Mouse (Mus musculus): ENCODE data around the gene Ccm2. TPM values are rescaled to one million over a fixed set of nuclear protein-coding genes. Genes with fewer than 3 reads are reported as not detected.

Gene Ccm2
- polyA plus RNA-seq, 1 experiment from 2014 or later = 61.2 TPM

GRCm38 (mm10) chr11:6605491-6606399, 59.1 kb downstream of the Ccm2 start, which contains the start of gene Nacad:
Gene Nacad (minus strand): TSS chr11:6606053.
- peak within 1 kb of the TSS; percentile 38 for H3K4me3 ChIP-seq
- 0 out of 2 replicates have a peak, but pooled peaks have one; percentile 17 for ATAC-seq (ENCODE audit: insufficient number of reproducible peaks, low FRiP score)
- H3K27me3 ChIP-seq (replicated peaks) = peaks cover 65% of the 10 kb centered on the region
- 6% methylated on average over 37 of the region's 41 CpGs for WGBS
- H3K4me1 ChIP-seq (replicated peaks) = peaks cover 30% of the 10 kb centered on the region
- H3K9ac ChIP-seq = peak within 1 kb of the TSS; percentile 6; the same call in 1 of the 2 replicates
- H3K27ac ChIP-seq (ENCODE audit: poor library complexity, severe bottlenecking) = no peak within 1 kb of the TSS
- H3K36me3 ChIP-seq = peaks cover 2% of the 10 kb centered on the region
- H3K4me2 ChIP-seq = peak within 1 kb of the TSS; percentile 69
- H3K9me3 ChIP-seq (replicated peaks) = no peaks in the 10 kb centered on the region

DNA sequence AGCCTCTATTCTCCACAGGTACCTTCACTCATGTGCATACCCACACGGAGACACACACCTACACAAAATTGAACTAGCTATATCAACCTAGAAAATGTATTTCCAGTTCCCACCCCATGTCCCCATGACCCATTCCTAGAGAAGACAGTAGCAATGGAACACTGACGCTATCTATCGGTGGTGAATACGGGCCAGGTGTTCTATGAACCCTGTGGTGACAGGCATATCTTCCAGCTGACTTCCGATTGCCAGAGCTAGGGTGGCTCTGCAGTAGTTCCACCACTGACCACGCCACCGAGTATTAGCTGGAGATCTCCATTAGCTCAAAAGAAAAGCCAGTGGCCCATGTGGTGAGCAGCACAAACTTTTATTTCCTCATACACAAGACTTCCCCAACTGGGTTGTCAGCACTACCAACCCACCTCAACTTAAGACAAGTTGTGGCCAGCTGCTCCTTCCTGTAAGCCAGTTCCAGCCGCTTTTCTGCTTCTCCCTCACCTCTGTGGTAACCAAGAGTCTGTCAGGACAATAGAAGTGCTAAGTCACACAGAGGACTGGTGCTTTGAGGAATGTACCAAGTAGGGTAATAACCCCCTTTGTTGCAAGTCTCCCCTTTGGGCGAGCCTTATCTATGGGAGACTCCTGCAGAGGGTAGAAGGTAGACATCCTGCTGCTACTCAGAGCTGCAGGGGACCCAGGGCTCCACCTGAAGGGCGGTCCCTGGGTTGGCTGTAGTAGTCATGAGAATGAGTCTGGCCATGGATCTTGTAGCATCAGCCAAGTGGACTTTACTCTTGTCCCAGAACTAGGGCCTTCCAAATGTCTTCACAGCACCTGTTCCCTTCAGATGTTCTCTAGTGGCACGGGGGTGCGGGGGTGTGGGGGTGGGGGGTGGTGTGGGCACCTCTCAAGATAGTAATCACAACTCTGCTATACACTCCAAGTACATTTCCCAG, 68.8 kb downstream of the Ccm2 start:
- Histone ChIP-seq H3K4me3 (no peak overlapping the region), H3K4me1 (replicated peaks) (no peaks in the 10 kb centered on the region), H3K27me3 (replicated peaks) (no peaks in the 10 kb centered on the region), H3K4me2 (no peak overlapping the region), H3K27ac (ENCODE audit: poor library complexity, severe bottlenecking) (no peak overlapping the region), H3K9me3 (replicated peaks) (no peaks in the 10 kb centered on the region), H3K36me3 (peaks cover 95% of the 10 kb centered on the region), H3K9ac (no peak overlapping the region)
- ATAC-seq (ENCODE audit: insufficient number of reproducible peaks, low FRiP score) = no peak
- 86% methylated on average over 12 of the region's 12 CpGs for WGBS

- WGBS = 85% methylated on average over 10 of the region's 10 CpGs
- no peaks in the 10 kb centered on the region for H3K9me3 ChIP-seq (replicated peaks)
Observed at GRCm38 (mm10) chr11:6623704-6624103, 77.0 kb downstream of the Ccm2 start.

GRCm38 (mm10) chr11:6624619-6625382, 78.1 kb downstream of the Ccm2 start:
- H3K27me3 ChIP-seq (replicated peaks) = no peaks in the 10 kb centered on the region
- H3K27ac ChIP-seq (ENCODE audit: poor library complexity, severe bottlenecking) = no peak overlapping the region
- peak overlapping the region; percentile 81 for H3K4me2 ChIP-seq
- ATAC-seq (ENCODE audit: insufficient number of reproducible peaks, low FRiP score) = no peak
- H3K9ac ChIP-seq = peak overlapping the region; percentile 76
- WGBS = 55% methylated on average over 14 of the region's 14 CpGs
- H3K4me3 ChIP-seq = peak overlapping the region; percentile 69
- H3K36me3 ChIP-seq = peaks cover 48% of the 10 kb centered on the region
- H3K4me1 ChIP-seq (replicated peaks) = peaks cover 27% of the 10 kb centered on the region
- no peaks in the 10 kb centered on the region for H3K9me3 ChIP-seq (replicated peaks)

More at GRCm38 (mm10) chr11:6623704-6624103, 77.0 kb downstream of the Ccm2 start:
- Histone ChIP-seq H3K4me3 (peak overlapping the region; percentile 0; the same call in 1 of the 2 replicates), H3K27me3 (replicated peaks) (no peaks in the 10 kb centered on the region), H3K9ac (no peak overlapping the region), H3K36me3 (peaks cover 59% of the 10 kb centered on the region), H3K4me1 (replicated peaks) (peaks cover 27% of the 10 kb centered on the region), H3K4me2 (peak overlapping the region; percentile 1; the same call in 1 of the 2 replicates), H3K27ac (ENCODE audit: poor library complexity, severe bottlenecking) (no peak overlapping the region)
- no peak for ATAC-seq (ENCODE audit: insufficient number of reproducible peaks, low FRiP score)

DNA sequence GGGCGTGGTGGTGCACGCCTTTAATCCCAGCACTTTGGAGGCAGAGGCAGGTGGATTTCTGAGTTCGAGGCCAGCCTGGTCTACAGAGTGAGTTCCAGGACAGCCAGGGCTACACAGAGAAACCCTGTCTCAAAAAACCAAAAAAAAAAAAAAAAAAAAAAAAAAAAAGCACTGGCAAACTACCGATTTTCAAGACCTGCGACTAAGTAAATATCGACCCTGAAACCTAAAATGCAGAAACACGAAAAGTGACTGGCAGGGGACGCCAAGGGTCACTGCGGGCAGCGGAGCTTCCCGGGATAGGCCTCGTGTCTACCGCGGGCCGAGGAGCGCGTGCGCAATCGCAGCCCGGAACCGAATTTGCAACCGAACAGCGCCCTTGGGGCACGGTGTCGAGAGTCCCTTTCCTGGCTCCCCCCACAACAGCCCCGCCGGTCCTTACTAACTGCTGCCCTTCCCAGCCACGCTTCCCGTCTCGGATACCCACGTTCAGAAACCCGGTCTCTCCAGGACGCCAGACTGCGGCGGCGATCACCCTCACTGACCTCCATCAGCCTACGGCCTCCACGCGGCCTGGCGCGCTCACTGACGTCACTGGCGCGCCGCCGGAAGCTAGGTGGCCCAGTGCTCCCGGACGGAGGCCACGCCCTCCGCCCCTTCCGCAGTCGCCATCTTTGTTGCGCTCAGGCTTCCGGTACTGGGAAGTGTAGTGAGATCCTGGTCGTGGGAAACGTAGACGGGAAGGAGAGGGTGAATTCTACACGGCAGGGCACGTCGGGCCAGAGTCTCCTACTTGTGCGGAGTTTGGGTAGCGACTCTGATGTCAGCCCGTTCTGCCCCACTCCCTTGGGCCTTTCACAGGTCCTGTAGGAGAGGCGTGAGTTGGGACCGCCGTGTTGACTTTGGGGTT, 79.0 kb downstream of the Ccm2 start, which contains the start of gene Tbrg4:
Gene Tbrg4 (minus strand): TSS at position 590 of the 910 bp plus-strand sequence.
- under 1% methylated on average over 66 of the region's 66 CpGs for WGBS
- peak; percentile 95 for ATAC-seq (ENCODE audit: insufficient number of reproducible peaks, low FRiP score)
- H3K36me3 ChIP-seq = peaks cover 39% of the 10 kb centered on the region

DNA sequence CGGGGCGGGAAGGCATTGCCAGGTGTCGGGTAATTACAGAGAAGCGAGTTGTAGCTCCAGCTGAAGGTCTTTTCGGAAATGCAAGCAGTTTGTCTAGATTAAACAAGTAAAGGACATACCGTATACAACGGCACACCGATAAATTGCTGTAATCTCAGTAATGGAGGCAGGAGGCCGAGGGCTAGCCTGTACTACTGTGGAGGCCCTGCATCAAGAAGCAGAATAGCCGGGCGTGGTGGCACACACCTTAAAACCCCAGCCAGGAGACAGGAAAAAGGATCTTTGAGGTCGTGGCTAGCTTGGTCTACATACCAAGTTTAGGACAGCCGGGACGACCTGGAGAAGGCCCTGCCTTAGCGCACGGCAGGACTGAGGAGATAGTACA, 79.7 kb downstream of the Ccm2 start:
- peak; percentile 15; the same call in 1 of the 2 replicates for ATAC-seq (ENCODE audit: insufficient number of reproducible peaks, low FRiP score)
- Histone ChIP-seq H3K27me3 (replicated peaks) (no peaks in the 10 kb centered on the region), H3K9ac (peak overlapping the region; percentile 76), H3K9me3 (replicated peaks) (no peaks in the 10 kb centered on the region), H3K4me3 (peak overlapping the region; percentile 69), H3K4me2 (peak overlapping the region; percentile 81), H3K27ac (ENCODE audit: poor library complexity, severe bottlenecking) (peak overlapping the region; percentile 78), H3K36me3 (peaks cover 32% of the 10 kb centered on the region), H3K4me1 (replicated peaks) (peaks cover 27% of the 10 kb centered on the region)
- WGBS = 12% methylated on average over 16 of the region's 16 CpGs

More for the DNA sequence above, 79.0 kb downstream of the Ccm2 start, which contains the start of gene Tbrg4:
- Histone ChIP-seq H3K27ac (ENCODE audit: poor library complexity, severe bottlenecking) (peak within 1 kb of the TSS; percentile 78), H3K4me2 (peak within 1 kb of the TSS; percentile 81), H3K4me3 (peak within 1 kb of the TSS; percentile 69), H3K27me3 (replicated peaks) (no peaks in the 10 kb centered on the region), H3K9me3 (replicated peaks) (no peaks in the 10 kb centered on the region), H3K9ac (peak within 1 kb of the TSS; percentile 76), H3K4me1 (replicated peaks) (peaks cover 27% of the 10 kb centered on the region)

- Histone ChIP-seq H3K9me3 (replicated peaks) (no peaks in the 10 kb centered on the region), H3K4me1 (replicated peaks) (peaks cover 27% of the 10 kb centered on the region), H3K27me3 (replicated peaks) (no peaks in the 10 kb centered on the region), H3K27ac (ENCODE audit: poor library complexity, severe bottlenecking) (no peak overlapping the region), H3K4me2 (no peak overlapping the region), H3K4me3 (no peak overlapping the region), H3K9ac (no peak overlapping the region), H3K36me3 (peaks cover 20% of the 10 kb centered on the region)
- WGBS = 80% methylated on average over 4 of the region's 4 CpGs
- ATAC-seq (ENCODE audit: insufficient number of reproducible peaks, low FRiP score) = no peak
Observed at GRCm38 (mm10) chr11:6627731-6628130, 81.0 kb downstream of the Ccm2 start.

DNA sequence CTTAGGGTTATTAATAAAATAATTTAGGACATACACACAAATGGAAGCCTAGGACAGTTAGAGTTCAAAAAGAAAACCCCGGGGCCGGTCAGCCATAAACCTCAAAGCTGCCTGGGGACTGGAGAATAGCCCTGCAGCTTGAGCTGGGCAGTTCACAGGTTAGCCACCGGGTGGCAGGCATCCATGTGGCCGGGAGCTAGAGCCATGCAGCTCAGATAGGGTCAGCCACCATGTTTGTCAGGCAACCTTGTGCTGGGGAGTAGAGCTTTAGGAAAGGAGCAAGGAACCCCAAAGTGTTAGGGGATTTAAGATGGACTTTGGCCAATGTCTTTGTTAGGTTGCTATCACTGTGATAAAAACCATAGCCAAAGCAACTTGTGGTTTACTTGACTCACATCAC, 81.9 kb downstream of the Ccm2 start:
- ATAC-seq (ENCODE audit: insufficient number of reproducible peaks, low FRiP score) = no peak
- WGBS = 30% methylated on average over 4 of the region's 4 CpGs
- no peaks in the 10 kb centered on the region for H3K9me3 ChIP-seq (replicated peaks)
- H3K27ac ChIP-seq (ENCODE audit: poor library complexity, severe bottlenecking) = no peak overlapping the region
- H3K27me3 ChIP-seq (replicated peaks) = no peaks in the 10 kb centered on the region
- H3K4me2 ChIP-seq = no peak overlapping the region
- H3K9ac ChIP-seq = no peak overlapping the region
- peaks cover 12% of the 10 kb centered on the region for H3K36me3 ChIP-seq
- H3K4me3 ChIP-seq = no peak overlapping the region
- H3K4me1 ChIP-seq (replicated peaks) = peaks cover 20% of the 10 kb centered on the region

DNA sequence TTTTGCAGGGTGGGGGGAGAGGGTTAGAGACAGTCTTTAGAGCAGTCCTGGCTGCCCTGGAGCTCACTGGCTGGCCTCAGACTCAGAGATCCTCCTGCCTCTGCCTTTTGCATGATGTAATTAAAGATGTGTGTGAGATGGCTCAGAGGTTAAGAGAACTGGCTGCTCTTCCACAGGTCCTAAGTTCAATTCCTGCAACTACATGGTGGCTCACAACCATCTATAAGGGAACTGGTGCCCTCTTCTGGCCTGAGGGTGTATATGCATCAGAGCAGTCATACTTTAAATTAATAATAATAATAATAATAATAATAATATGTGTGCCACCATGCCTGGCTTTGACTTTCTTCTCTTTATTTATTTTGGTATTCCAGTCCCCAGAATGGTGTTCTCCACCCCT, 83.0 kb downstream of the Ccm2 start:
- no peak for ATAC-seq (ENCODE audit: insufficient number of reproducible peaks, low FRiP score)
- H3K9ac ChIP-seq = no peak overlapping the region
- H3K27me3 ChIP-seq (replicated peaks) = no peaks in the 10 kb centered on the region
- no peaks in the 10 kb centered on the region for H3K9me3 ChIP-seq (replicated peaks)
- H3K36me3 ChIP-seq = peaks cover under 1% of the 10 kb centered on the region; the same call in 1 of the 2 replicates
- H3K4me2 ChIP-seq = no peak overlapping the region
- H3K4me1 ChIP-seq (replicated peaks) = peaks cover 10% of the 10 kb centered on the region
- H3K4me3 ChIP-seq = no peak overlapping the region
- H3K27ac ChIP-seq (ENCODE audit: poor library complexity, severe bottlenecking) = no peak overlapping the region
